Comparison of ENCODE assay signal across 11 mouse cellular contexts in genomic region chr2:156429836-156430235, GRCm38 (mm10). TPM values are rescaled to one million over a fixed set of nuclear protein-coding genes. Genes with fewer than 3 reads are reported as not detected.
DNase-seq lines count a peak whose midpoint lies in the region; ATAC-seq and TF ChIP-seq lines count a peak whose summit lies in the region.
"Had no signal": no experiment of that assay in that cellular context is flagged by ENCODE, and none has a peak within 500 bp of the region (broad histone marks: within the 10 kb centered on the region; RNA-seq: fewer than 3 reads in every experiment).

No protein-coding gene starts in this region.

- ATAC-seq in kidney, embryonic 14.5 days (ENCODE audit: low FRiP score, low TSS enrichment), result no peak
- ATAC-seq in lung, embryonic 16.5 days (ENCODE audit: low read depth), result peak; percentile 57

- intact Hi-C loops in heart, adult 2 months (cut with DNase I), result no loop called here

- H3K36me3 ChIP-seq in kidney, embryonic 14.5 days (ENCODE audit: control insufficient read depth, insufficient read depth, low read length), result no peaks in the 10 kb centered on the region
- no peaks in the 10 kb centered on the region for H3K36me3 ChIP-seq in kidney, adult 2 months (ENCODE audit: control insufficient read depth, insufficient read depth, low read length)
- no peaks in the 10 kb centered on the region for H3K36me3 ChIP-seq in lung, embryonic 16.5 days (ENCODE audit: control insufficient read depth, insufficient read depth, low read length)
- no peaks in the 10 kb centered on the region for H3K36me3 ChIP-seq in hindbrain, embryonic 10.5 days
- no peaks in the 10 kb centered on the region for H3K36me3 ChIP-seq in heart, adult 2 months (ENCODE audit: control insufficient read depth, insufficient read depth, low read length)
- H3K36me3 ChIP-seq: hindbrain, embryonic 12.5 days had no signal

- no peak overlapping the region for H3K27ac ChIP-seq in kidney, embryonic 14.5 days (ENCODE audit: low read depth, low read length)
- peak overlapping the region; percentile 70 for H3K27ac ChIP-seq in kidney, adult 2 months (ENCODE audit: insufficient read depth, low read depth, low read length)
- peak overlapping the region; percentile 64 for H3K27ac ChIP-seq in lung, embryonic 16.5 days (ENCODE audit: low read length)
- no peak overlapping the region for H3K27ac ChIP-seq in hindbrain, embryonic 10.5 days
- no peak overlapping the region for H3K27ac ChIP-seq in heart, adult 2 months
- H3K27ac ChIP-seq: hindbrain, embryonic 12.5 days had no signal

- no peaks in the 10 kb centered on the region for H3K9me3 ChIP-seq in kidney, embryonic 14.5 days (ENCODE audit: control insufficient read depth, low read length)
- H3K9me3 ChIP-seq in lung, embryonic 16.5 days (ENCODE audit: control insufficient read depth, low read length), result no peaks in the 10 kb centered on the region
- H3K9me3 ChIP-seq in hindbrain, embryonic 10.5 days, result no peaks in the 10 kb centered on the region
- H3K9me3 ChIP-seq: hindbrain, embryonic 12.5 days had no signal

- no peak for TF ChIP-seq EP300 in heart, adult 2 months (IDR thresholded peaks at IDR 0.05; ENCODE audit: insufficient read depth, low read depth, low read length)

- TF ChIP-seq POLR2A in kidney, adult 2 months (IDR thresholded peaks at IDR 0.05; ENCODE audit: low read depth, low read length), result no peak
- no peak for TF ChIP-seq POLR2A in heart, adult 2 months (IDR thresholded peaks at IDR 0.05; ENCODE audit: insufficient read depth, low read depth, low read length)

- no peak for TF ChIP-seq CTCF in kidney, adult 2 months (conservative IDR thresholded peaks at IDR 0.05; ENCODE audit: insufficient read depth, insufficient read length, low read depth, low read length)
- TF ChIP-seq CTCF in heart, adult 2 months (IDR thresholded peaks at IDR 0.05), result no peak

- no peak overlapping the region for H3K4me2 ChIP-seq in kidney, embryonic 14.5 days (replicated peaks; ENCODE audit: low read depth, low read length)
- no peak overlapping the region for H3K4me2 ChIP-seq in lung, embryonic 16.5 days (ENCODE audit: low read depth, low read length)
- H3K4me2 ChIP-seq: hindbrain, embryonic 12.5 days had no signal

- WGBS in kidney, embryonic 14.5 days, result 52% methylated on average over 10 of the region's 10 CpGs
- 39% methylated on average over 10 of the region's 10 CpGs for WGBS in kidney, adult 2 months
- WGBS in lung, embryonic 16.5 days, result 48% methylated on average over 10 of the region's 10 CpGs
- WGBS in hindbrain, embryonic 10.5 days, result 85% methylated on average over 10 of the region's 10 CpGs
- 82% methylated on average over 10 of the region's 10 CpGs for WGBS in heart, adult 2 months

- H3K4me1 ChIP-seq in kidney, embryonic 14.5 days (ENCODE audit: control insufficient read depth, insufficient read depth, low read length), result peaks cover 17% of the 10 kb centered on the region; the same call in 1 of the 2 replicates
- H3K4me1 ChIP-seq in kidney, adult 2 months (ENCODE audit: control insufficient read depth, insufficient read depth, low read length), result peaks cover 30% of the 10 kb centered on the region
- H3K4me1 ChIP-seq in lung, embryonic 16.5 days (replicated peaks; ENCODE audit: control insufficient read depth, insufficient read depth, low read length), result peaks cover 22% of the 10 kb centered on the region
- H3K4me1 ChIP-seq in hindbrain, embryonic 10.5 days (replicated peaks), result peaks cover 16% of the 10 kb centered on the region
- H3K4me1 ChIP-seq in heart, adult 2 months (ENCODE audit: control insufficient read depth, insufficient read depth, low read length), result peaks cover 1% of the 10 kb centered on the region; the same call in 1 of the 2 replicates

- H3K27me3 ChIP-seq in kidney, embryonic 14.5 days (ENCODE audit: control insufficient read depth, insufficient read depth, low read length), result no peaks in the 10 kb centered on the region
- H3K27me3 ChIP-seq in kidney, adult 2 months (replicated peaks; ENCODE audit: control insufficient read depth, insufficient read depth, low read length), result no peaks in the 10 kb centered on the region
- no peaks in the 10 kb centered on the region for H3K27me3 ChIP-seq in lung, embryonic 16.5 days (ENCODE audit: control insufficient read depth, insufficient read depth, low read depth, low read length)
- 0 out of 2 replicates have a peak, but pooled peaks cover under 1% of the 10 kb centered on the region for H3K27me3 ChIP-seq in hindbrain, embryonic 10.5 days (ENCODE audit: insufficient read depth, poor library complexity, severe bottlenecking)
- H3K27me3 ChIP-seq in heart, adult 2 months (ENCODE audit: control insufficient read depth, insufficient read depth, low read length), result no peaks in the 10 kb centered on the region
- H3K27me3 ChIP-seq: hindbrain, embryonic 12.5 days had no signal

- H3K9ac ChIP-seq in kidney, embryonic 14.5 days (ENCODE audit: low read depth, low read length), result no peak overlapping the region
- H3K9ac ChIP-seq in lung, embryonic 16.5 days (ENCODE audit: low read length), result peak overlapping the region; percentile 4; the same call in 1 of the 2 replicates
- H3K9ac ChIP-seq in heart, adult 2 months (ENCODE audit: low read depth, low read length), result no peak overlapping the region
- H3K9ac ChIP-seq: hindbrain, embryonic 12.5 days had no signal

- DNase-seq in kidney, adult 11 months, result peak; percentile 75
- peak; percentile 86 for DNase-seq in R1 (ENCODE audit: low read depth, low spot score)
- DNase-seq in kidney, adult 2 months, result peak; percentile 66
- no peak for DNase-seq in adrenal gland, adult 2 months
- no peak for DNase-seq in hindbrain, embryonic 10.5 days (ENCODE audit: low spot score)
- no peak for DNase-seq in heart, adult 2 months
- DNase-seq: embryo, embryonic 11 days had no signal

- H3K4me3 ChIP-seq in kidney, embryonic 14.5 days (ENCODE audit: low read length), result no peak overlapping the region
- H3K4me3 ChIP-seq in kidney, adult 2 months (ENCODE audit: insufficient read depth, low read depth, low read length), result no peak overlapping the region
- H3K4me3 ChIP-seq in lung, embryonic 16.5 days (ENCODE audit: low read length), result no peak overlapping the region
- H3K4me3 ChIP-seq in hindbrain, embryonic 10.5 days, result no peak overlapping the region
- no peak overlapping the region for H3K4me3 ChIP-seq in heart, adult 2 months
- H3K4me3 ChIP-seq: hindbrain, embryonic 12.5 days had no signal

- H3K79me2 ChIP-seq in heart, adult 2 months (replicated peaks; ENCODE audit: control insufficient read depth, insufficient read depth, low read length), result no peaks in the 10 kb centered on the region

RNA-seq across cellular contexts. Expression of gene Epb41l1, which starts 9.1 kb away (rescaled TPM):
- 2.5 and 3.1 TPM in 2 replicates for polyA plus RNA-seq in kidney, embryonic 14.5 days (2014; fragmentation: Nextera tagmentation; extraction: Ambion mirVana)
- 38.1 and 38.7 TPM in 2 replicates for polyA plus RNA-seq in kidney, adult 2 months (2012; rRNA removed)
- polyA plus RNA-seq in lung, embryonic 16.5 days (2015; fragmentation: Nextera tagmentation; extraction: Ambion mirVana), result 2.1 and 2.2 TPM in 2 replicates
- total RNA-seq in adrenal gland, adult 2 months (2021), result 10 to 100 TPM; 81.4 to 93.4 TPM
- polyA plus RNA-seq in adrenal gland, adult 2 months (2012; rRNA removed), result 52.0 and 52.7 TPM in 2 replicates
- polyA plus RNA-seq in hindbrain, embryonic 10.5 days (2016; fragmentation: Nextera tagmentation; extraction: Ambion mirVana), result 1.0 and 2.1 TPM in 2 replicates
- 1 to 10 TPM; 7.3 to 8.2 TPM for total RNA-seq in heart, adult 2 months (2021)
- 7.6 and 7.8 TPM in 2 replicates for polyA plus RNA-seq in heart, adult 2 months (2012; rRNA removed)
- total RNA-seq: megakaryocyte-erythroid progenitor cell, adult 5-6 weeks had no signal

Comparison
In these comparisons a context has a peak if more than half of its experiments do, and no peak if none do; other contexts are left out.
1. H3K27ac ChIP-seq: peak in kidney, adult 2 months (single experiment) and lung, embryonic 16.5 days (single experiment); none in kidney, embryonic 14.5 days (single experiment), hindbrain, embryonic 10.5 days (single experiment) and heart, adult 2 months (single experiment).
2. DNase-seq: peak in kidney, adult 11 months (single experiment), R1 (single experiment) and kidney, adult 2 months (single experiment); none in adrenal gland, adult 2 months (single experiment), hindbrain, embryonic 10.5 days (single experiment) and heart, adult 2 months (0 of 2).